Mouse (Mus musculus) layer of hippocampus, adult 18-20 months (tissue): ENCODE results near the gene Snrpc. TPM values are rescaled to one million over a fixed set of nuclear protein-coding genes. Genes with fewer than 3 reads are reported as not detected.

Experiments used
- DNase-seq, 2 experiments: peaks; one replicate each; pipeline ENCODE4 v3.0.0; 2022; ENCODE audit warnings: low spot score in 2 of 2
- total RNA-seq, 2 experiments: library from RNA; stranded (reverse); gene quantifications; 2 replicates each; pipeline ENCODE4 v1.2.3; 2021

The Snrpc gene
- total RNA-seq, 2 experiments from 2014 or later = 44.8 to 51.7 TPM

DNA sequence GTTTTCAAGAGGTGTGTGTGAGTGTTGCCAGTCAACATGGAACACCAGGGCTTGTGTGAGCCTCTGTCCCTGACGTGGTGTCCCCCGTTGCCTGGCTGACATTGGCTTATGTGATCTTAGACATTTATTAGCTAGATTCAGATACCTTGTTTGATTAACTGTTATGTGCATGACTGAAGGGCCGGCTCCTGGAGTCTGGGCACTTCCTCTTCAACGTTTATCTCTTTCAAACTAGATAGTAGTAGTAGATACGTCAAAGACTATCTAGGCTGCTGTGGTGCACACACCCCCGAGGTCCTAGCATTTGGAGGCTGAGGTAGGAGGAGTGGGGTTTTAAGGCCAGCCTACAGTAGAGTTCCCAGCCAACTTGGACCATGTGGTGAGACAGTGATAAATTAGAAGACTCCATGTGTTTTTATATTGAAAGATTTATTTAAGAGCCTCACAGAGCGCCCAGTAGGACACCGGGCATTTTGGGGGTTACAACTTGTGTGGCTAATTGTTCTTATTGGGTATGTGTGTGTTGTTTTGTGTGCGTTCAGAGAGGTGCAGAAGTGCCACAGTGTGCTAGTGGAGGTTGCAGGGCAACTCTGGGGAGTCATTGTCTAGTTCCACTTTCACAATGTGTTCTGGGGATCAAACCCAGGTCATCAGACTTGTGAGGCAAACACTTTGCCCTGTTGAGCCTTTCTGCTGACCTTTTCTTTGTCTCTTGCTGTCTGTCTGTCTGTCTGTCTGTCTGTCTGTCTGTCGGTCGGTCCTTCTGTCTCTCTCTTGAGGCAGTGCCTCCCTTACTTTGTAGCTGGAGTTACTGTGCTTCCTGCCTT is 19.9 kb downstream of the Snrpc start:
- DNase-seq = no peak

DNA sequence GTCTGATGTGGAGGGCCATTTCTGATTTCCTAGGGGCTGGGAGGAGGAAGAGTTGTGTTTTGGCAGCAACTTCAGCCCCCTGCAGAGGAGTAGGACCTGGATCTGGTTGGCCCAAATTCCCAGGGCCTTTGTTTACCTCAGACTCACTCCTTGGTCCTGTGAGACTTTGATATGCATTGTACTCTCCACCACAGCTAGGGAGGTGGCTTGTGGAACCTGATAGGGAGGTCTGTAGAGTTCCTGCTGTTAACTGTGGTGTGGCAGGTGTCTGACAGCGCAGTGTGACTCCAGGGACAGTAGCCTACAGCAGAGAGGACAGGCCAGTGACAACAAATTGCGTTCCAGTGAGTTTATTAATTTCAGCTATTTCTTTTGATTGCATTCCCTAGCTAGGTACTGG is 21.2 kb downstream of the Snrpc start:
- DNase-seq = no peak

DNA sequence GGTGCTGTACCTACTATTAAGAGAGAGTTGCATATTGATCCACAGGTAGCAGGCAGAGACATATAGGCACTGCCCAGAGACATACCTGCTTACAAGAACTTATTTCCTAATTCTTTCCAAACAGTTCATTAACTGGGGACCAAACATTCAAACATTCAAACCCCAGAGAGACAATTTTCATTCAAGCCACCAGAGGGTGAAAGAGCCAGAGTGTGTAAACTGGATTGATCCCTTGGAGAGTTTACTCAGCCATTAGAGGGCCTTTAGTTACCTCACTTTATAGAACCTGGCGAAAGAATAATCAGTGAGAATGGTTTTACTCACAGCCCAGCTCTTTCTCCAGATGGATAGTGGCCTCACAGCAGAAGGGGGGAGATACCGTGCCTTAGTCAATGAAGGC is 27.5 kb downstream of the Snrpc start:
- no peak for DNase-seq

DNA sequence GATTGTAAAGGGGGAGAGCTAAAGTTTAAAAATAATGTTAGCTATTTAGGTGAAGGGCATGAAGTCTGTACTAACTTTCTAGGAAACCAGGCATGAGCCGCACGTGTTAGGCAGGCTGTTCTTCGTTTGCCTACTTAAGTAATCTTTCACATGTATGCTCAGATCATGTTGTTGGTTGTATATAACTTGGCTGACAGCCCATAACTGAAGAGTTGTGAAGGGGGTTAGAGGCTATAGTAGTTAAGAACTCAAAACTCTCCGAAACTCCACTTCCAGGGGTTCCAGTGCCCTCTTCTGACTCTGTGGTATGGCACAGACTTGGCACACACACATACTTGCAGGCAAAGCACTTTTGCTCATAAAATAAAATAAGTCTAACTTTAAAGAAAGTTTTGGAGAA is 28.8 kb downstream of the Snrpc start:
- DNase-seq = no peak

DNA sequence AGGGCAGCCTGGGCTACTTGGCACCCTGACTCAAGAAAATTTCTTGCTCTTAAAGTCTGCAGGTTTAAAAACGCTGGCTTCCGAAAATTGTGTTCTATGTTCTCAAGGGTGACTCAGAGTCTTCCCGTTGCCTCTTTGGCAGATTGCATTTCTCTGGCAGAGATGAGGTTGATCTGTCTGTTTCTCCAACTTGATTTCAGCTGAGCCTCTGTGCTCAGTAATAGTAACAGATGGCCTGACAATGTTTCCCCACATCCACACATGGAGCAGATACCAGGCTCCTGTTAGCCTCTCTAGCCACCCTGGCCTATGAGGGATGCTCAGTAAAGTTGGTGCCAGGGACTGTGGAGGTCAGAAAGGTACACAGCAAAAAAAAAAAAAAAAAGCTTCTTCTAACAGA is 33.9 kb downstream of the Snrpc start:
- peak; percentile 54 to 81 for DNase-seq

DNA sequence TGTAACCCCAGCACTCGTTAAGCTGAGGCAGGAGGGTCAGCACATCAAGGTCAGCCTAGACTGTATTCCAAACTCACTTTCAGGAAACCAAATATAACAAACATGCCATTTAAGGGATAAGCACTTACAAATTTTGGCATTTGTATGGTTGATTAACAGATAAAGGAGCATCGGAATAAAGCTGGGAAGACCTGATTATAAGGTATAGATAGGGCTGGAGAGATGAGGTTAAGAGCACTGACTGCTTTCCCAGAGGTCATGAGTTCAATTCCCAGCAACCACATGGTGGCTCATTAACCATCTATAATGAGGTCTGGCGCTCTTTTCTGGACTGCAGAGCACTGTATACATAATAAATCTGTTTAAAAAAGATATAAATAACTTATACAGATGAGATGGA is 35.6 kb downstream of the Snrpc start:
- DNase-seq = no peak

DNA sequence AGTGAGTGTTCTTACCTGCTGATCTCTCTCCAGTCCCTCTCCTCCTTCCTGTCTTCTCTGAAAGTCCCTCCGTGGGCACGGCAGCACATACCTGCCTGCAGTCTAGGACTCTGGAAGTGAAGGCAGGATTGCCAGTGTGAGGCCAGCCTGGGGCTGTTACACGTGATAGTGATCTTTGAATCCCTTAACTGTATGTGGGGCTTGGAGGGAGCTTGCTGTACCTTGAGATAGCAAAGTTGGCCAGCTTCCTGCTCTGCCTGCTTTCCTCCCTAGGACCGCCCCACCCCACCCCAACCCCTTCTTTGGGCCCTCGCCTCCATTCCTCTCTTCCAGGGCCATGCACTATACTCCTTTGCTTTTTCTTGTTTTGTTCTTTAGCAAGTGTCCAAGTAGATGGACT is 36.6 kb downstream of the Snrpc start:
- DNase-seq = no peak

DNA sequence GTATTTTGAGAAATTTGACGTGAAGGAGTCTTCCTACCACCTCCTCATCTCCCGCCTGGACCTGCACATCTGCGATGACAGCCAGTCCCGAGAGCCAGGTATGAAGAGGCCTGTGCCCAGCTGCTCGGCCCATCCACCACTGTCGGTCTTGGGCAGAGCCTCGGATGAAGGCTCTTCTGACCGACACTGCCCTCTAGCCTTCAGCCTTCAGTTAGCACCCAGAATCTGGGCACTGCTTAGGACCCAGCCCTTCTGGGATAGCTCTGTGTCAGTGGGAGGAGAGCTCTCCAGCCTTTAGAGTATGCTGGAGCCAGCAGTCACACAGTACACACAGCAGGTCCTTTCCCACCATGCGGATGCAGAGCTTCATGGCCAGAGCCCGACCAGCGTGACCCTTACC is 43.6 kb downstream of the Snrpc start:
- no peak for DNase-seq

DNA sequence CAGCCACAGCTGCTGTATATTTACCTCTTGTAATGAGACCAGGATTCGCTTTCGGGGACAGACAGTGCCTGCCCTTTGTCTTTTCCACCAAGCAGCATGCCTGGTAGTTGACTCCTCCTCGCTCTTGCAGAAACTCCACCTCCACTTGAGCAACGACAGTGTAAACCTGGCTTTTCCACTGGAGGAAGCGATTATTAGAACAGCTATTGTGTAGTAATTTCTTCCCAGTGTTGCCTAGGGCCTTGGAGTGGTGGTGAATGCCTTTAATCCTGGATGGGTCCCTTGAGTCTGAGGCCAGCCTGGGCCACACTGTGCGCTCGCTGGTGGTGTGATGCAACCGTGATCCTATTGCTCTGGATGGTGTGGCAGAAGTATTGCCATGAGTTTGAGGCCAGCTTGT is 45.2 kb downstream of the Snrpc start:
- DNase-seq = no peak

DNA sequence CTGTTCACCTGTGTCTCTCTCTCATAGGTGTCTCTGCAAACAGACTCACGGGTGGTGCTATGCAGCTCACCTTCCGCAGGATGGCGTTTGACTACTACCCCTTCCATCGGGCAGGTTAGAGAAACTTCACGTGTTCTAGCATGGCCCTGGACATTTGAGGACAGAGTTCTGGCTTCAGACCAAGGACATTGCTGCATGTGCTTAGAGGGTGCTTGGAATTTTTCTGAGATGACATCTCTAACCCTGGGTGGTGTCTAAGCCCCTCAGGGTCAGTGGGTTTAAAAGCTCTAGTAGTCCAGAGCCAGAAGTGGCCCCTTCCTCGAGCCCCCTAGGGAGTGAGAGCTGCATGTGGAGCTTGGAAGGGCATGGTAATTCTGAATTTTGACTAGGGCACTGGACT is 46.0 kb downstream of the Snrpc start:
- no peak for DNase-seq

DNA sequence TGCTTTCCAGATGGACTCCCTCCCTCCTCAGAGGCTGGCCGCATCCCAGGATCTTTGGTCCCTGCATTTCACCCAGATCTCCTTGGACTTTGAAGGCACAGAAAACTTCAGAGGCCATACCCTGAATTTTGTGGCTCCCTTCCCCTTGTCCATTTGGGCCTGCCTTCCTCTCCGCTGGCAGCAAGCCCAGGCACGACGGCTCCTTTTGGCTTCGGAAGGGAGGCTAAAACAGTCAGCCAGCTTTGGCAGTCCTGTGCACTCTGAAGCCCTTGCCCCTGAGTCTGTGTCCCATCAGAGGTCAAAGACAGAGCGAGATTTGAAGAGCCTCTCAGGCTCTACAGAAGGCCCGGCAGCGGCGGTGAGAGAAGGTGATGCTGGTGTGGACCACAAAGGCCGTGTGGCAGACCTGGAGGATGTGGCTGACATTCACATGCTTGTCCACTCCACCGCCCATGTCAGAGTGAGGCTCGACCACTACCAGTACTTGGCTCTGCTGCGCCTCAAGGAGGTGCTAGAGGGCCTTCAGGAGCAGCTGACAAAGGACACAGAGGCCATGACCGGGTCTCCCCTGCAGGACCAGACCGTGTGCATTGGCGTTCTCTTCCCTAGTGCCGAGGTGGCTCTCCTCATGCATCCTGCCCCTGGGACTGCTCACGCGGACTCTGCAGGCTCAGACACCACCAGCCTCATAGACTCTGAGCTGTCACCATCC is 48.7 kb downstream of the Snrpc start:
- no peak for DNase-seq

Other genes with a start within 250 kb of the Snrpc start
- gene Nudt3, start 214.7 kb upstream of the Snrpc start, total RNA-seq = 100 to 1,000 TPM; 521 to 525 TPM
- gene RPS10-NUDT3, start 202.9 kb upstream of the Snrpc start, total RNA-seq = 1 to 10 TPM in 1 of 2 experiments, not detected in 1; 1.9 TPM
- gene Rps10, start 201.5 kb upstream of the Snrpc start, total RNA-seq = 100 to 1,000 TPM; 526 to 527 TPM
- gene Pacsin1, start 182.6 kb upstream of the Snrpc start, total RNA-seq = 100 to 1,000 TPM; 339 to 340 TPM
- gene Spdef, start 109.2 kb upstream of the Snrpc start, total RNA-seq = not detected
- 100 to 1,000 TPM; 199 TPM for gene D17Wsu92e, start 17.5 kb upstream of the Snrpc start, total RNA-seq
- gene Uhrf1bp1, start 18.3 kb downstream of the Snrpc start, total RNA-seq = 10 to 100 TPM; 13.7 to 14.5 TPM
- 10 to 100 TPM; 37.2 to 41.4 TPM for gene Anks1, start 71.2 kb downstream of the Snrpc start, total RNA-seq
- 10 to 100 TPM; 38.7 to 41.5 TPM for gene Taf11, start 71.7 kb downstream of the Snrpc start, total RNA-seq
- 1 to 10 TPM in 1 of 2 experiments, under 1 TPM in 1; 0.68 to 1.6 TPM for gene Tcp11, start 242.5 kb downstream of the Snrpc start, total RNA-seq